Mouse (Mus musculus): Measurements from ENCODE around the gene Gm12355. TPM values are rescaled to one million over a fixed set of nuclear protein-coding genes. Genes with fewer than 3 reads are reported as not detected.
A peak's percentile ranks its signal among the peaks of the same experiment; 100 is the strongest.

The Gm12355 gene
- total and polyA plus RNA-seq, 3 experiments, result 2.0 to 24.2 (median 3.0) TPM

DNA sequence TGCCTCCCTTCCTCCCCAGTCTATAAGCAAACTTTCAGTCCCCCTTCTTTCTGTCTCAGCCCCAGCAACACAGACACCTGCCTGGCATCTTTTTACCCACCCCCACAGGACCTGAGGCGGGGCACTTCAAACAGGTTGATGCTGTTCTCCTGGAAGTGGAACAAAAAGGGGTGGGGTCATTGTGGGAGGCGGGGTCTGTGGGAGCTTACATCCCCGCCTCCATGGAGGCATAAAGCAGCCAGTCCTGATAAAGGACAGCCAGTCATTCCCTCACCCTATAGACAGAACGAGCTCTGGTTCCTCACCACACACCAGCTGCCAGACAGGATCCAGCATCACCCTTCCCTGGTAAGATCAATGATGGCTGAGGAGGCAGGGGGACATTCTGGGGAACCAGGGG is 38.6 kb upstream of the Gm12355 start, which contains the start of gene Gsdma:
TSS of gene Gsdma (plus strand) at position 261 of the 400 bp plus-strand sequence.
- Histone ChIP-seq H3K27ac (ENCODE audit: insufficient read depth, low read depth) (no peak within 1 kb of the TSS), H3K4me3 (replicated peaks in 1 of 3; ENCODE audit: low read depth in 2 of 3, low read length in 2 of 3, poor library complexity in 1 of 3) (no peak within 1 kb of the TSS), H3K9me3 (replicated peaks; ENCODE audit: low read length) (no peaks in the 10 kb centered on the region), H3K4me1 (ENCODE audit: control insufficient read depth in 1 of 2, insufficient read depth in 2 of 2) (peaks cover 4 to 11% of the 10 kb centered on the region in 2 experiments; a peak in 3 of 4 replicates), H3K36me3 (replicated peaks in 1 of 2; ENCODE audit: control insufficient read depth in 1 of 2, insufficient read depth in 1 of 2, low read length in 1 of 2) (no peaks in the 10 kb centered on the region), H3K9ac (ENCODE audit: insufficient read depth, low read depth) (no peak within 1 kb of the TSS), H3K27me3 (replicated peaks) (peaks cover 70% of the 10 kb centered on the region), H3K4me2 (ENCODE audit: insufficient read depth, low read depth, poor library complexity, severe bottlenecking) (no peak within 1 kb of the TSS), H3K79me2 (replicated peaks; ENCODE audit: control insufficient read depth, extremely low read depth, insufficient read depth, poor library complexity, severe bottlenecking) (no peaks in the 10 kb centered on the region)
- TF ChIP-seq TCF12 (IDR thresholded peaks at IDR 0.05; ENCODE audit: low read depth, low read length) (no peak), ZKSCAN1 (IDR thresholded peaks at IDR 0.05; ENCODE audit: borderline replicate concordance, low read depth, low read length) (no peak), BHLHE40 (IDR thresholded peaks at IDR 0.05; ENCODE audit: low read depth, low read length) (no peak), HCFC1 (IDR thresholded peaks at IDR 0.05; ENCODE audit: low read depth, low read length) (no peak), RCOR1 (conservative IDR thresholded peaks at IDR 0.05; ENCODE audit: low read depth, low read length) (no peak), PAX5 (IDR thresholded peaks at IDR 0.05; ENCODE audit: low read length) (no peak), SMC3 (IDR thresholded peaks at IDR 0.05; ENCODE audit: low read depth, low read length) (no peak), MAX (IDR thresholded peaks at IDR 0.05; ENCODE audit: low read length) (no peak), MAFK (IDR thresholded peaks at IDR 0.05; ENCODE audit: insufficient replicate concordance, low read length) (no peak), NRF1 (IDR thresholded peaks at IDR 0.05; ENCODE audit: low read depth, low read length) (no peak)
- in situ Hi-C loops (cut with MboI; ENCODE audit: low pct_ligation_motif_present, low pct_unique_long_range_greater_than_20kb, low sequenced_read_pairs) (loop anchor here (5.0 kb wide), 1 partner anchor 197 kb away; no protein-coding TSS in a partner anchor), dilution Hi-C loops (cut with MboI; ENCODE audit: extremely low pct_ligation_motif_present, extremely low pct_unique_long_range_greater_than_20kb, low sequenced_read_pairs) (no loop called here)
- DNase-seq (ENCODE audit: extremely low read depth), result no peak

DNA sequence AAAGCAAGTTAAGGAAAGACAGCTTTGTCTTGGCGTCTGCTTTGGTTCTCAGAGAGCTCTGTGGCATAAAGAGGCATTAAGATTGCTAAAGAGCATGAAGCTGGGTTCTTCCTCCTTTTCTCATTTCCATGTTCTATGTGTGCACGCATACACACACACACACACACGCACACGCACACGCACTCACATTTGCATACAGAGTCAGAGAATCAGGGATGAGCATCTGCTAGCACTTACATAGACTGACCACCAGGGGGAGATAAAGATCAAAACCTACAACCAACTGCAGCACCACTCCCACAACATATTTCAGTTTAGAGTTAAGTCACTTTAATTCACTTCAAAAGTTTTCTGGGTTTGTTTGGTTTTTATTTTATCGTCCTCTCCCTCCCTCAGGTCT is 35.1 kb upstream of the Gm12355 start:
- Histone ChIP-seq H3K9me3 (replicated peaks; ENCODE audit: low read length) (no peaks in the 10 kb centered on the region), H3K36me3 (replicated peaks in 1 of 2; ENCODE audit: control insufficient read depth in 1 of 2, insufficient read depth in 1 of 2, low read length in 1 of 2) (no peaks in the 10 kb centered on the region), H3K27me3 (replicated peaks) (peaks cover 52% of the 10 kb centered on the region), H3K9ac (ENCODE audit: insufficient read depth, low read depth) (no peak overlapping the region), H3K4me3 (replicated peaks in 1 of 3; ENCODE audit: low read depth in 2 of 3, low read length in 2 of 3, poor library complexity in 1 of 3) (no peak overlapping the region), H3K79me2 (replicated peaks; ENCODE audit: control insufficient read depth, extremely low read depth, insufficient read depth, poor library complexity, severe bottlenecking) (no peaks in the 10 kb centered on the region), H3K4me1 (ENCODE audit: control insufficient read depth in 1 of 2, insufficient read depth in 2 of 2) (peaks cover 4 to 6% of the 10 kb centered on the region in 2 experiments; a peak in 3 of 4 replicates), H3K27ac (ENCODE audit: insufficient read depth, low read depth) (no peak overlapping the region), H3K4me2 (ENCODE audit: insufficient read depth, low read depth, poor library complexity, severe bottlenecking) (peak overlapping the region; percentile 71; the same call in 1 of the 2 replicates)
- dilution Hi-C loops (cut with MboI; ENCODE audit: extremely low pct_ligation_motif_present, extremely low pct_unique_long_range_greater_than_20kb, low sequenced_read_pairs), result no loop called here
- DNase-seq (ENCODE audit: extremely low read depth), result peak; percentile 88
- in situ Hi-C loops (cut with MboI; ENCODE audit: low pct_ligation_motif_present, low pct_unique_long_range_greater_than_20kb, low sequenced_read_pairs), result loop anchor here (5.0 kb wide), 1 partner anchor 193 kb away; no protein-coding TSS in a partner anchor
- no peak for TF ChIP-seq RCOR1 (conservative IDR thresholded peaks at IDR 0.05; ENCODE audit: low read depth, low read length)
- no peak for TF ChIP-seq USF2 (conservative IDR thresholded peaks at IDR 0.05; ENCODE audit: low read depth, low read length)
- TF ChIP-seq TCF12 (IDR thresholded peaks at IDR 0.05; ENCODE audit: low read depth, low read length), result no peak
- TF ChIP-seq UBTF (IDR thresholded peaks at IDR 0.05; ENCODE audit: low read depth, low read length), result no peak
- peak; percentile 62; the same call in 1 of the 2 replicates for TF ChIP-seq ELF1 (IDR thresholded peaks at IDR 0.05; ENCODE audit: low read depth, low read length)
- TF ChIP-seq HCFC1 (IDR thresholded peaks at IDR 0.05; ENCODE audit: low read depth, low read length), result peak; percentile 23; the same call in 1 of the 2 replicates
- TF ChIP-seq SMC3 (IDR thresholded peaks at IDR 0.05; ENCODE audit: low read depth, low read length), result peak; percentile 83
- TF ChIP-seq ZKSCAN1 (IDR thresholded peaks at IDR 0.05; ENCODE audit: borderline replicate concordance, low read depth, low read length), result no peak
- 0 out of 2 replicates have a peak, but pooled peaks have one; percentile 35 for TF ChIP-seq MAX (IDR thresholded peaks at IDR 0.05; ENCODE audit: low read length)
- TF ChIP-seq KAT2A (IDR thresholded peaks at IDR 0.05; ENCODE audit: insufficient replicate concordance, low read length), result no peak
- TF ChIP-seq RAD21 (IDR thresholded peaks at IDR 0.05; ENCODE audit: low read depth, low read length), result peak; percentile 58
- peak; percentile 53; the same call in 1 of the 2 replicates for TF ChIP-seq MEF2A (IDR thresholded peaks at IDR 0.05; ENCODE audit: borderline replicate concordance, low read depth, low read length)
- no peak for TF ChIP-seq GABPA (IDR thresholded peaks at IDR 0.05; ENCODE audit: insufficient replicate concordance, low read depth, low read length)
- TF ChIP-seq ETS1 (conservative IDR thresholded peaks at IDR 0.05; ENCODE audit: low read depth, low read length), result peak; percentile 29; the same call in 1 of the 2 replicates
- 0 out of 2 replicates have a peak, but pooled peaks have one; percentile 28 for TF ChIP-seq NRF1 (IDR thresholded peaks at IDR 0.05; ENCODE audit: low read depth, low read length)
- no peak; the same call in 1 of the 2 replicates for TF ChIP-seq ZNF384 (IDR thresholded peaks at IDR 0.05; ENCODE audit: low read depth, low read length)
- TF ChIP-seq CTCF (conservative IDR thresholded peaks at IDR 0.05 in 1 of 2, IDR thresholded peaks at IDR 0.05 in 1 of 2; ENCODE audit: low read depth in 2 of 2, low read length in 2 of 2), result peak; percentile 89 to 91
- no peak for TF ChIP-seq USF1 (IDR thresholded peaks at IDR 0.05; ENCODE audit: low read depth, low read length)
- TF ChIP-seq TBP (conservative IDR thresholded peaks at IDR 0.05; ENCODE audit: low read depth, low read length), result 0 out of 2 replicates have a peak, but pooled peaks have one; percentile 42
- TF ChIP-seq JUND (conservative IDR thresholded peaks at IDR 0.05; ENCODE audit: low read depth, low read length), result peak; percentile 25; the same call in 1 of the 2 replicates
- no peak for TF ChIP-seq PAX5 (IDR thresholded peaks at IDR 0.05; ENCODE audit: low read length)
- no peak for TF ChIP-seq SIN3A (IDR thresholded peaks at IDR 0.05; ENCODE audit: low read length)
- no peak for TF ChIP-seq JUN (IDR thresholded peaks at IDR 0.05; ENCODE audit: insufficient read depth, low read depth, low read length)
- TF ChIP-seq MYC (IDR thresholded peaks at IDR 0.05; ENCODE audit: low read depth, low read length), result peak; percentile 73
- no peak for TF ChIP-seq CHD1 (IDR thresholded peaks at IDR 0.05; ENCODE audit: low read depth, low read length)
- TF ChIP-seq EP300 (IDR thresholded peaks at IDR 0.05; ENCODE audit: low read length), result peak; percentile 65; the same call in 1 of the 2 replicates
- no peak for TF ChIP-seq MAFK (IDR thresholded peaks at IDR 0.05; ENCODE audit: insufficient replicate concordance, low read length)
- TF ChIP-seq NELFE (IDR thresholded peaks at IDR 0.05; ENCODE audit: low read depth, low read length), result no peak; the same call in 1 of the 2 replicates

All from CH12.LX (cell line).